Mouse (Mus musculus) cerebellum, postnatal 25 days (tissue): ENCODE results near the gene Kantr.
"Not testable (repeated sequence)": the region's sequence is repeated elsewhere in the genome, so short reads cannot be mapped to it uniquely, and the experiment has no call there.

Source experiments
- DNase-seq, 2 experiments: peaks; one replicate each; pipeline ENCODE4 v3.0.0; 2021; ENCODE audit warnings: mixed read lengths in 2 of 2

Gene Kantr

GRCm38 (mm10) chrX:152326996-152327688 is at the start of gene Kantr:
Gene Kantr (minus strand): TSS chrX:152327495.
- DNase-seq: peak; percentile 80 to 86

- DNase-seq: peak; percentile 81 to 84
Measured at GRCm38 (mm10) chrX:152368397-152369273, 41.3 kb upstream of the Kantr start, which contains the start of gene Gpr173. Gene Gpr173 (minus strand): TSS chrX:152368704.

- DNase-seq: no peak
Measured at GRCm38 (mm10) chrX:152368054-152368396, 40.7 kb upstream of the Kantr start.

DNA sequence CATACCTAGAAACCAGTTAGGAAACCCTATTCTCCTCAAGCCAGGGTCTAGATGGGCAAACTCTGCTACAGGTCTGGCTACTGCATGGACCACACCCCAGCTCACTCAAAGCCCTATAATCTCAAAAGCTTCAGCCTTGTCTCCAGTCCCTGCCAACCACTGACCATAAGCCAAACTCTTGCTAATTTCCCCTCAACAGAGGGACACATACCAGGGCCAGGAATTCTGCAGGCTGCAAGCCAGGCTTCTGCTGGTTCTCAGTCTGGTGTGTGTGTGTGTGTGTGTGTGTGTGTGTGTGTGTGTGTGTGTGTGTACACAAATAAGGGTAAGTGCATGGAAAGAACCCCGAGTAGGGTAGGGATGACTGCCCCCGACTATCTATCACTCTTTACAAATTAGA is 39.1 kb upstream of the Kantr start:
- peak; percentile 82 to 87 for DNase-seq

- peak; percentile 24 to 45 for DNase-seq
Measured at GRCm38 (mm10) chrX:152352553-152353153, 25.4 kb upstream of the Kantr start.

DNA sequence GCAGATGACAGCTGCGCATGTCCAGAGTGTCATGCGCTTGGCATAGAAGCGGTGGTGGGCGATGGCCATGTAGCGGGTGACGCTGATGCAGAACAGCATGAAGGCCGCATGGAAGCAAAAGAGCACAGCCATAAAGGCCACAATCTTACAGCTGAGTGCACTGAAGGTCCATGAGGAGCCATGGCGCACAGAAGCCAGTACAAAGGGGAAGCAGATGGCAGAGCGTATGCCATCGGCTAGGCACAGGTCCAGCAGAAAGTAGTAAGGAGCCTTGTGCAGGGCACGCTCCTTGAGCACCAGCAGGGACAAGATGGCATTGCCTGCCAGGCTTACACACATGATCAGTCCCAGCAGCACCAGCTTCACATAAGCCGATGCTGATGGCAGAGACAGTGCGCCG is 19.7 kb upstream of the Kantr start:
- DNase-seq: peak; percentile 75 to 79

DNA sequence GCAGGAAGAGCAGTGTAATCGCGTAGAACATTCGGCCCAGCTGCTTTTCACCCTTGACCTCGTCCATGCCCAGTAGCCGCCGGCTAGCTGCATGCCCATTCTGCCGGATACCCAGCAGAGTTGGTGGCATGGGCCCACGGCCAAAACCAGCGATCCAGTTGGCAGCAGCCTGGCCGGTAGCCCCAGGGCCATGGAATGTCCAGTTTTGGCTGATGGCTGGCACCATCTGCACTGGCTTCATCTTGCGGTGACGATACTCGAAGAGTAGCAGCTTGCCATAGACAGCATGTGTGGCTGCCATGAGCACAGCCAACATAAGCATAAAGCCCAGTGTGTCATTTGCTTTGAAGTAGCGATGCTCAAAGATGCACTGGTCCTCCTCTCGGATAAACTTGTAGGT is 19.3 kb upstream of the Kantr start:
- DNase-seq: peak; percentile 65 to 75

- no peak for DNase-seq
Measured at GRCm38 (mm10) chrX:152342903-152343302, 15.6 kb upstream of the Kantr start.

DNA sequence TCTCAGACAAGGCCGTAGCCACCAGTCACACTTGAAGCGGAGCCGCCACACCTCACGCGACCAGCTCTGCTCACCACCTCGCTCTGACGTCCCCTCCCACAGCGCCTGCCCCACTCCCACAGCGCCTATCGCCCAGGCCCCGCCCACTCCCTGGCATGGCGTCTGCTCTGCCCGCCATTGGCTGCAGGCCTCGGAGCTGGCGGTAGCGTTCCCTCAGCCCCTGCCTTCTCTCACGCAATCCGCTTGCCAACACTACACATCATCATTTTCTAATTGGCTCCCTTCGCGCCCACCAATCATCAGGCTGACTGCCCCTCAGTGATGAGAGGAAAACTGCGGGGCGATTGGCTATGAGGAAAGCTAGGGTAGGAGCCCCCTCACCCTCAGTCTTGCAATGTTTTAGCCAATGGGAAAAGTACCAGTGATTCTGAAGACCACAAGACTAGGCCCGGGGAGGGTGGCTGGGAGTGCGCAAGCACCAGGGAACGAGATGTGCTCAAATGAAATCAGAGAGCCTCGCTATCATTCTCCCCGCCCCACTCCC is 15.1 kb upstream of the Kantr start, which contains the start of gene Tspyl2:
TSS of gene Tspyl2 (minus strand) at position 68 of the 544 bp plus-strand sequence.
- DNase-seq: peak; percentile 92 to 96

DNA sequence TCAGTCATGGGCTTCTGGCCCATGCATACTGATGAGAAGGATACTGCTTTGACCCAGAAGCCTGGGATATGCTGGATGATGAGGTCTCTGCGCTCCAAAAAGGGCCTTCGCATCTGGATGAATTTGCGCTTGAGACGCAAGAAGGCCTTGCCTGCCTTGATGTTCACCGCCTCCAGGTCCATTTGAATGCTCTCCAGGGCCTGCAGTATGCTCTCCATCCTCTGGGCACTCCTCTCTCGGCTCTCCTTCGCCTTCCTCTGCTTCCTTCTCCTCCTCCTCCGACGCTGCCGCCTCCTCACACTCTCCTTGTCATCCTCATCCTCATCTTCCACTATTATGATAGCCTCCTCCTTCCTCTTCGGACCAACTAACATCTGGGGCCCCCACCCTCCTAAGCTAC is 14.2 kb upstream of the Kantr start:
- peak in 1 of 2 experiments; percentile 27 for DNase-seq

- DNase-seq: peak; percentile 89 to 93
Measured at GRCm38 (mm10) chrX:152336546-152337332, 9.4 kb upstream of the Kantr start.

DNA sequence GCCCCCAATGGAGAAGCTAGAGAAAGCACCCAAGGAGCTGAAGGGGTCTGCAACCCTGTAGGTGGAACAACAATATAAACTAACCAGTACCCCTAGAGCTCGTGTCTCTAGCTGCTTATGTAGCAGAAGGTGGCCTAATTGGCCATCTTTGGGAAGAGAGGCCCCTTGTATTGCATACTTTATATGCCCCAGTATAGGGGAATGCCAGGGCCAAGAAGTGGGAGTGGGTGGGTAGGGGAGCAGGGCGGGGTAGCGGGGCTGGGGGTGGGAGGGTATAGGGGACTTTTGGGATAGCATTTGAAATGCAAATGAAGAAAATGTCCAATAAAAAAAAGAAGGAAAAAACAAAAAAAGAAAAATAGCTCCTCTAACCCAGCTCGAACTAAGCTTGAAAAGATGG is 8.8 kb upstream of the Kantr start:
- DNase-seq: not testable (repeated sequence)

DNA sequence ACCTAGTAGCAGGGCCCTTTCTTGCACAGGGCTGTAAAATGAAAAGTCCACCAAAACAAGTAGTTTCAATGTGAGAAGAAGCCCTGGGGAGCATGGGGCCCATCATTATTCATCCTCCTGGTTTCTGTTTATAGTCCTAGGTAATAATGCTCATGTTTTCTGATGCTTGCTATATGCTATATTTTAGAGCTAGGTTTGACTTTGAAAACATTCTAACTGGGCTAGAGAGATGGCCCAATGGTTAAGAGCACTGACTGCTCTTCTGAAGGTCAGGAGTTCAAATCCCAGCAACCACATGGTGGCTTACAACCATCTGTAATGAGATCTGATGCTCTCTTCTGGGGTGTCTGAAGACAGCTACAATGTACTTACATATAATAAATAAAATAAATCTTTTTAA is 2.1 kb upstream of the Kantr start:
- not testable (repeated sequence) for DNase-seq

GRCm38 (mm10) chrX:152327689-152328052 is 376 bp upstream of the Kantr start:
- DNase-seq: no peak

- peak in 1 of 2 experiments; percentile 21 for DNase-seq
Measured at GRCm38 (mm10) chrX:152323584-152323983, 3.7 kb downstream of the Kantr start.

GRCm38 (mm10) chrX:152322776-152323175 is 4.5 kb downstream of the Kantr start:
- no peak for DNase-seq

DNA sequence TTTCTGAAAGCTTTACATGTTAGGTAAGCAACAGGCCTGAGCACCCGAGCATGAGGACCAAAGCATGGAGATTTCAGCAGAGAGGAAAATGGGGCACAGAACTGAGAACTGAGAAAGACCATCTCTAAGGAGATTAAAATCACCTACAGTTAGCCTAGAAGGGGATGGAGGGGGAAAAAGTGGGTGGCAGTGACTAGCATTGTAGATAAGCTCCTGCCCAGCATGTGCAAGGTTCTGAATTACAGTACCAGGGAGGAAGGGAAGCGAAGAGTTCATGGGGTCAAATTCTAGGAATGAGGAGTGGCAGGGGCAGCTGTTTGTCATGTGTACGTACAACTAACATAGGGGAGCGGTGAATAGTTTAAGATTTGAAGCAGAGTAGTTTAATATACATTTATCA is 6.8 kb downstream of the Kantr start:
- no peak for DNase-seq

- peak; percentile 47 to 51 for DNase-seq
Measured at GRCm38 (mm10) chrX:152307942-152308341, 19.4 kb downstream of the Kantr start.

- DNase-seq: no peak
Measured at GRCm38 (mm10) chrX:152307371-152307770, 19.9 kb downstream of the Kantr start.

- no peak for DNase-seq
Measured at GRCm38 (mm10) chrX:152306224-152306623, 21.1 kb downstream of the Kantr start.

GRCm38 (mm10) chrX:152287026-152287425 is 40.3 kb downstream of the Kantr start:
- not testable (repeated sequence) for DNase-seq

DNA sequence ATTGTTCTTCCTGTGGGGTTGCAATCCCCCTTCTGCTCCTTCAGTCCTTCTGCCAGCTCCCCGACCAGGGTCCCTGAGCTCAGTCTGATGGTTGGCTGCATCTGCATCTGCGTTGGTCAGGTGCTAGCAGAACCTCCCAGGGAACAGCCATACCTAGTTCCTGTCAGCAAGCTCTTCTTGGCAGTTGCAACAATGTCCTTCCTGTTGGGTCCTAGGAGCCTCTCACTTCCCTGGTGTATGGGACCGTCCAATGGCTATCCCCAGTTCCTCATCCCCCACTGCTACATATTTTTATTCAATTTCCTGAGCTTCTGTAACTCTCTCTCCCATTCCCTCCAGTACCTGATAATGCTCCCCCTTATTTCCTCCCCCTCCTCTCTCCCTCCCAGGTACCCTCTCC is 42.5 kb downstream of the Kantr start:
- DNase-seq: no peak
